Comparison of ENCODE assay signal across 9 mouse cellular contexts in the genomic region with DNA sequence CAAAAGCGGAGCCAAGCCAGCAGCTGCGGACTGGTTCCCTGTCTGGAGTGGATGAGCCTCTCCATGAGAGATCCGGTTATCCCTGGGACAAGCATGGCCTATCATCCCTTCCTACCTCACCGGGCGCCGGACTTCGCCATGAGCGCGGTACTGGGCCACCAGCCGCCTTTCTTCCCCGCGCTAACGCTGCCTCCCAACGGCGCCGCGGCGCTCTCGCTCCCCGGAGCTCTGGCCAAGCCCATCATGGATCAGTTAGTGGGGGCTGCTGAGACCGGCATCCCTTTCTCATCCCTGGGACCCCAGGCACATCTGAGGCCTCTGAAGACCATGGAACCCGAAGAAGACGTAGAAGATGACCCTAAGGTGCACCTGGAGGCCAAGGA. TPM values are rescaled to one million over a fixed set of nuclear protein-coding genes. Genes with fewer than 3 reads are reported as not detected.
DNase-seq lines count a peak whose midpoint lies in the region; ATAC-seq lines count a peak whose summit lies in the region.
"Had no signal": no experiment of that assay in that cellular context is flagged by ENCODE, and none has a peak within 500 bp of the region (broad histone marks: within the 10 kb centered on the region; RNA-seq: fewer than 3 reads in every experiment).

No protein-coding gene starts in this region.

- H3K4me1 ChIP-seq in heart, embryonic 16.5 days (ENCODE audit: control insufficient read depth, insufficient read depth, low read length): peaks cover 15% of the 10 kb centered on the region
- H3K4me1 ChIP-seq in stomach, embryonic 15.5 days: peaks cover 28% of the 10 kb centered on the region

- H3K27ac ChIP-seq in heart, embryonic 16.5 days (ENCODE audit: low read length): peak overlapping the region; percentile 84
- peak overlapping the region; percentile 94 for H3K27ac ChIP-seq in stomach, embryonic 15.5 days

- peak overlapping the region; percentile 94 for H3K4me2 ChIP-seq in heart, embryonic 16.5 days (ENCODE audit: low read depth, low read length)
- H3K4me2 ChIP-seq in stomach, embryonic 15.5 days: peak overlapping the region; percentile 86

- no peaks in the 10 kb centered on the region for H3K9me3 ChIP-seq in heart, embryonic 16.5 days (replicated peaks; ENCODE audit: control insufficient read depth, low read length)
- no peaks in the 10 kb centered on the region for H3K9me3 ChIP-seq in stomach, embryonic 15.5 days

- peaks cover 3% of the 10 kb centered on the region; the same call in 1 of the 2 replicates for H3K36me3 ChIP-seq in heart, embryonic 16.5 days (ENCODE audit: control insufficient read depth, insufficient read depth)
- no peaks in the 10 kb centered on the region; the same call in 1 of the 2 replicates for H3K36me3 ChIP-seq in stomach, embryonic 15.5 days

- under 1% methylated on average over 23 of the region's 23 CpGs for WGBS in heart, embryonic 16.5 days
- 2% methylated on average over 23 of the region's 23 CpGs for WGBS in stomach, embryonic 15.5 days

- no peak for ATAC-seq in heart, embryonic 16.5 days (replicated peaks; ENCODE audit: extremely low read depth, insufficient read depth, low FRiP score)
- ATAC-seq in stomach, embryonic 15.5 days (ENCODE audit: insufficient read depth, low FRiP score, low read depth): no peak

- peak overlapping the region; percentile 63 for H3K4me3 ChIP-seq in heart, embryonic 16.5 days (ENCODE audit: low read length)
- peak overlapping the region; percentile 49 for H3K4me3 ChIP-seq in stomach, embryonic 15.5 days (replicated peaks)

- peaks cover 70% of the 10 kb centered on the region for H3K27me3 ChIP-seq in heart, embryonic 16.5 days (ENCODE audit: control insufficient read depth, insufficient read depth, low read length)
- peaks cover 44% of the 10 kb centered on the region for H3K27me3 ChIP-seq in stomach, embryonic 15.5 days (replicated peaks)

- H3K9ac ChIP-seq in heart, embryonic 16.5 days (ENCODE audit: low read length): peak overlapping the region; percentile 72
- peak overlapping the region; percentile 33 for H3K9ac ChIP-seq in stomach, embryonic 15.5 days

- peak; percentile 95 for DNase-seq in heart, adult 11 months
- DNase-seq in heart, adult 8-10 months (ENCODE audit: low spot score): no peak
- peak; percentile 79 for DNase-seq in NIH3T3 (ENCODE audit: low read depth)
- peak; percentile 11 for DNase-seq in liver
- DNase-seq in adrenal gland, postnatal 14 days: no peak
- DNase-seq in thymus, adult 18-20 months: no peak

RNA-seq across cellular contexts. Expression of gene Tbx3, which starts 1.5 kb away (rescaled TPM):
- 10 to 100 TPM in 3 of 4 experiments, 1 to 10 TPM in 1; 8.9 to 12.7 (median 10.2) TPM for total RNA-seq in heart, adult 8-10 months (2022)
- polyA plus RNA-seq in heart, embryonic 16.5 days (2015; fragmentation: Nextera tagmentation; extraction: Ambion mirVana): 7.4 and 10.6 TPM in 2 replicates
- polyA plus RNA-seq in stomach, embryonic 15.5 days (2015; fragmentation: Nextera tagmentation; extraction: Ambion mirVana): 21.4 and 21.9 TPM in 2 replicates
- total RNA-seq in adrenal gland, postnatal 14 days (2021): 176 and 177 TPM in 2 replicates
- total RNA-seq: MEL had no signal

Comparison
In these comparisons a context has a peak if more than half of its experiments do, and no peak if none do; other contexts are left out.
1. DNase-seq: peak in heart, adult 11 months (single experiment), NIH3T3 (single experiment) and liver (single experiment); none in heart, adult 8-10 months (single experiment), adrenal gland, postnatal 14 days (single experiment) and thymus, adult 18-20 months (0 of 2).
2. RNA of gene Tbx3, which starts 1.5 kb away (total RNA-seq): 176 to 177 TPM in adrenal gland, postnatal 14 days; 8.9 to 12.7 TPM in heart, adult 8-10 months; every median in the first group is over 10 times any median in the second.